In the genomic region with DNA sequence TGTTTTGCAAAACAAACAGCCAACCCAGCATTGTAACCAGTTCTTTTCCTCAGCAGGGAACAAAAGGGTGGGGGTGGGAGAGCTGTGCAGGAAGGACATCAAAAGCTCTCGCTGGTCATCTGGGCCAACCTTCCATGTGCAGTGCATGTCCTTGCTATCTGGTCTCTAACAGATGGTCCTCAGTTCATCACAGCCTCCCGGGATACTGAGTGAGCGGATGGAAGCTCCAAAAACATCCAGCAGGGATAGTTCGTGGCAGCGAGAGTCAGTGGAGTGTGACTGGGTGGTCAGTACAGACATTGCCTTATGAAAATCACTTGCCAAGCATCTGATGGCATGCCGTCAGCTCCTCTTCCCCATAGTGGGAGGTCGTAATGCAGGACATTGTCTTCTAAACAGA, we compare ENCODE assay signal across 15 mouse cellular contexts.
DNase-seq lines count a peak whose midpoint lies in the region; ATAC-seq and TF ChIP-seq lines count a peak whose summit lies in the region.
"Had no signal": no experiment of that assay in that cellular context is flagged by ENCODE, and none has a peak within 500 bp of the region (broad histone marks: within the 10 kb centered on the region; RNA-seq: fewer than 3 reads in every experiment).

No protein-coding gene starts in this region.

- H3K9me3 ChIP-seq in forebrain, embryonic 10.5 days = no peaks in the 10 kb centered on the region
- H3K9me3 ChIP-seq in forebrain, postnatal 0 days (ENCODE audit: low read length) = no peaks in the 10 kb centered on the region
- H3K9me3 ChIP-seq in hindbrain, embryonic 10.5 days = no peaks in the 10 kb centered on the region
- no peaks in the 10 kb centered on the region for H3K9me3 ChIP-seq in hindbrain, embryonic 16.5 days (ENCODE audit: control insufficient read depth, low read length)
- no peaks in the 10 kb centered on the region for H3K9me3 ChIP-seq in midbrain, embryonic 14.5 days (ENCODE audit: control insufficient read depth, low read length)
- no peaks in the 10 kb centered on the region for H3K9me3 ChIP-seq in kidney, embryonic 14.5 days (ENCODE audit: control insufficient read depth, low read length)
- H3K9me3 ChIP-seq: limb, embryonic 13.5 days had no signal

- no peak overlapping the region for H3K9ac ChIP-seq in forebrain, postnatal 0 days
- no peak overlapping the region for H3K9ac ChIP-seq in hindbrain, embryonic 16.5 days (ENCODE audit: low read depth, low read length)
- H3K9ac ChIP-seq in midbrain, embryonic 14.5 days (replicated peaks; ENCODE audit: low read length) = no peak overlapping the region
- no peak overlapping the region for H3K9ac ChIP-seq in kidney, embryonic 14.5 days (ENCODE audit: low read depth, low read length)
- H3K9ac ChIP-seq: limb, embryonic 13.5 days had no signal

- H3K27ac ChIP-seq in forebrain, embryonic 10.5 days = peak overlapping the region; percentile 52; the same call in 1 of the 2 replicates
- no peak overlapping the region for H3K27ac ChIP-seq in forebrain, postnatal 0 days (ENCODE audit: low read depth, low read length)
- H3K27ac ChIP-seq in hindbrain, embryonic 10.5 days = peak overlapping the region; percentile 57; the same call in 1 of the 2 replicates
- no peak overlapping the region for H3K27ac ChIP-seq in hindbrain, embryonic 16.5 days (ENCODE audit: low read depth, low read length)
- 0 out of 2 replicates have a peak overlapping the region, but pooled peaks have one; percentile 45 for H3K27ac ChIP-seq in midbrain, embryonic 14.5 days (replicated peaks; ENCODE audit: low read depth, low read length)
- no peak overlapping the region for H3K27ac ChIP-seq in kidney, embryonic 14.5 days (ENCODE audit: low read depth, low read length)
- H3K27ac ChIP-seq: limb, embryonic 13.5 days had no signal

- no peak for ATAC-seq in forebrain, postnatal 0 days
- no peak for ATAC-seq in hindbrain, embryonic 16.5 days
- ATAC-seq in midbrain, embryonic 14.5 days (ENCODE audit: low FRiP score, low TSS enrichment) = no peak
- ATAC-seq in kidney, embryonic 14.5 days (ENCODE audit: low FRiP score, low TSS enrichment) = no peak
- ATAC-seq: inflammation-experienced regulatory T-cells, adult 6 months had no signal

- H3K4me2 ChIP-seq in forebrain, postnatal 0 days (ENCODE audit: low read depth) = no peak overlapping the region
- no peak overlapping the region for H3K4me2 ChIP-seq in hindbrain, embryonic 16.5 days (ENCODE audit: low read length)
- no peak overlapping the region for H3K4me2 ChIP-seq in midbrain, embryonic 14.5 days (ENCODE audit: low read length)
- H3K4me2 ChIP-seq in kidney, embryonic 14.5 days (replicated peaks; ENCODE audit: low read depth, low read length) = no peak overlapping the region
- H3K4me2 ChIP-seq: limb, embryonic 13.5 days had no signal

- 80% methylated on average over 7 of the region's 7 CpGs for WGBS in forebrain, embryonic 10.5 days
- WGBS in forebrain, postnatal 0 days = 66% methylated on average over 7 of the region's 7 CpGs
- 56% methylated on average over 7 of the region's 7 CpGs for WGBS in hindbrain, embryonic 10.5 days
- 35% methylated on average over 7 of the region's 7 CpGs for WGBS in hindbrain, embryonic 16.5 days
- 34% methylated on average over 7 of the region's 7 CpGs for WGBS in midbrain, embryonic 14.5 days
- WGBS in kidney, embryonic 14.5 days = 65% methylated on average over 7 of the region's 7 CpGs

- H3K36me3 ChIP-seq in forebrain, embryonic 10.5 days (replicated peaks) = peaks cover 50% of the 10 kb centered on the region
- no peaks in the 10 kb centered on the region for H3K36me3 ChIP-seq in forebrain, postnatal 0 days (ENCODE audit: insufficient read depth)
- peaks cover 49% of the 10 kb centered on the region for H3K36me3 ChIP-seq in hindbrain, embryonic 10.5 days
- no peaks in the 10 kb centered on the region for H3K36me3 ChIP-seq in hindbrain, embryonic 16.5 days (ENCODE audit: control insufficient read depth, insufficient read depth, low read length)
- no peaks in the 10 kb centered on the region for H3K36me3 ChIP-seq in midbrain, embryonic 14.5 days (ENCODE audit: control insufficient read depth, insufficient read depth, low read length)
- H3K36me3 ChIP-seq in kidney, embryonic 14.5 days (ENCODE audit: control insufficient read depth, insufficient read depth, low read length) = peaks cover 6% of the 10 kb centered on the region; the same call in 1 of the 2 replicates

- H3K27me3 ChIP-seq in forebrain, embryonic 10.5 days (ENCODE audit: poor library complexity, severe bottlenecking) = no peaks in the 10 kb centered on the region
- H3K27me3 ChIP-seq in forebrain, postnatal 0 days (ENCODE audit: insufficient read depth, low read length) = no peaks in the 10 kb centered on the region
- H3K27me3 ChIP-seq in hindbrain, embryonic 10.5 days (ENCODE audit: insufficient read depth, poor library complexity, severe bottlenecking) = no peaks in the 10 kb centered on the region
- no peaks in the 10 kb centered on the region for H3K27me3 ChIP-seq in hindbrain, embryonic 16.5 days (replicated peaks; ENCODE audit: control insufficient read depth, insufficient read depth, low read length)
- H3K27me3 ChIP-seq in midbrain, embryonic 14.5 days (ENCODE audit: control insufficient read depth, insufficient read depth, low read length) = no peaks in the 10 kb centered on the region
- H3K27me3 ChIP-seq in kidney, embryonic 14.5 days (ENCODE audit: control insufficient read depth, insufficient read depth, low read length) = no peaks in the 10 kb centered on the region

- peaks cover 89% of the 10 kb centered on the region for H3K4me1 ChIP-seq in forebrain, embryonic 10.5 days
- H3K4me1 ChIP-seq in forebrain, postnatal 0 days (ENCODE audit: insufficient read depth) = no peaks in the 10 kb centered on the region
- H3K4me1 ChIP-seq in hindbrain, embryonic 10.5 days (replicated peaks) = peaks cover 92% of the 10 kb centered on the region
- peaks cover 12% of the 10 kb centered on the region for H3K4me1 ChIP-seq in hindbrain, embryonic 16.5 days (ENCODE audit: control insufficient read depth, insufficient read depth, low read depth, low read length)
- peaks cover 56% of the 10 kb centered on the region for H3K4me1 ChIP-seq in midbrain, embryonic 14.5 days (ENCODE audit: control insufficient read depth, insufficient read depth, low read length)
- H3K4me1 ChIP-seq in kidney, embryonic 14.5 days (ENCODE audit: control insufficient read depth, insufficient read depth, low read length) = peaks cover 28% of the 10 kb centered on the region

- no peak for TF ChIP-seq CTCF in forebrain, postnatal 0 days (IDR thresholded peaks at IDR 0.05; ENCODE audit: low read depth)

- no peak for DNase-seq in forebrain, embryonic 10.5 days (ENCODE audit: extremely low spot score, low spot score)
- no peak for DNase-seq in forebrain, postnatal 0 days
- DNase-seq in hindbrain, embryonic 10.5 days (ENCODE audit: low spot score) = no peak
- DNase-seq in cerebellum, postnatal 14 days = peak; percentile 41 to 59
- no peak for DNase-seq in midbrain, embryonic 14.5 days
- no peak for DNase-seq in kidney, adult 8-10 months
- DNase-seq: adrenal gland, adult 2 months; gastrocnemius, postnatal 14 days; kidney, postnatal 36 days; lung, adult 18-20 months; thymus, adult 18-20 months had no signal

- no peak overlapping the region for H3K4me3 ChIP-seq in forebrain, embryonic 10.5 days
- no peak overlapping the region for H3K4me3 ChIP-seq in forebrain, postnatal 0 days (ENCODE audit: low read depth, low read length)
- no peak overlapping the region for H3K4me3 ChIP-seq in hindbrain, embryonic 10.5 days
- no peak overlapping the region for H3K4me3 ChIP-seq in hindbrain, embryonic 16.5 days (ENCODE audit: low read length)
- H3K4me3 ChIP-seq in midbrain, embryonic 14.5 days (replicated peaks; ENCODE audit: low read depth, low read length) = no peak overlapping the region
- no peak overlapping the region for H3K4me3 ChIP-seq in kidney, embryonic 14.5 days (ENCODE audit: low read length)
- H3K4me3 ChIP-seq: limb, embryonic 13.5 days had no signal

Comparison
In these comparisons a context has a peak if more than half of its experiments do, and no peak if none do; other contexts are left out.
1. H3K27ac ChIP-seq: peak in forebrain, embryonic 10.5 days (single experiment), hindbrain, embryonic 10.5 days (single experiment) and midbrain, embryonic 14.5 days (single experiment); none in forebrain, postnatal 0 days (single experiment), hindbrain, embryonic 16.5 days (single experiment) and kidney, embryonic 14.5 days (single experiment).
2. DNase-seq: peak in cerebellum, postnatal 14 days (2 of 2); none in forebrain, embryonic 10.5 days (single experiment), forebrain, postnatal 0 days (single experiment), hindbrain, embryonic 10.5 days (single experiment), midbrain, embryonic 14.5 days (single experiment) and kidney, adult 8-10 months (0 of 2).